Mouse (Mus musculus) CD4-positive helper T cell, adult 2 months (primary cell): Measurements from ENCODE around the gene Sipa1l3.
A peak's percentile ranks its signal among the peaks of the same experiment; 100 is the strongest.

Source experiments
- DNase-seq: peaks from one replicate; pipeline ENCODE4 v3.0.0-alpha.2; 2012; ENCODE audit warnings: low read depth, missing footprints, low spot score

Sipa1l3 gene

DNA sequence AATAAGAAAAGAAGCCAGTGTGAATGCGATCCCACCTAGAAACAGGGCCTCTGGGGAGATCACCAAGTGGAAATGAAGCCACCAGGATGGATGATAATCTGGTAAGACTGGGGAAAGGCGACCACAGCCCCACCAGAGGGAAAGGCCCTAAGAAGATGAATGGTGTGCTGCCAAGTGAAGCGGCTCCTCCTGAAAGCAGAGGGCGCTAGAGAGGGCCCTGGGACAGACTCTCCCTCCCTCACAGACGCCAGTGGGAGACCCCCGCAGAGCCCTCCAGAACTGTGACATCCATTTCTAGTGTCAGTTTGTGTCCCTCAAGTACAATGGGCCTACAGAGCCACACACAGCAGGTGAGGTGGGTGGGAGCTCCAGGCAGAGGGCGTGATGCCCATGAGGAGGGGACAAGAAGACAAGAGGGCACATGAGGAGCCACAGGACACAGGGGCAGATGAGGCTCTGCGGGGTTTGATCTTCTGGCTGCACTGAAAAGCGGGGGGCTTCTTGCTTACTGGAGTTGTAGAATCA lies 181.6 kb downstream of the Sipa1l3 start:
- no peak for DNase-seq

DNA sequence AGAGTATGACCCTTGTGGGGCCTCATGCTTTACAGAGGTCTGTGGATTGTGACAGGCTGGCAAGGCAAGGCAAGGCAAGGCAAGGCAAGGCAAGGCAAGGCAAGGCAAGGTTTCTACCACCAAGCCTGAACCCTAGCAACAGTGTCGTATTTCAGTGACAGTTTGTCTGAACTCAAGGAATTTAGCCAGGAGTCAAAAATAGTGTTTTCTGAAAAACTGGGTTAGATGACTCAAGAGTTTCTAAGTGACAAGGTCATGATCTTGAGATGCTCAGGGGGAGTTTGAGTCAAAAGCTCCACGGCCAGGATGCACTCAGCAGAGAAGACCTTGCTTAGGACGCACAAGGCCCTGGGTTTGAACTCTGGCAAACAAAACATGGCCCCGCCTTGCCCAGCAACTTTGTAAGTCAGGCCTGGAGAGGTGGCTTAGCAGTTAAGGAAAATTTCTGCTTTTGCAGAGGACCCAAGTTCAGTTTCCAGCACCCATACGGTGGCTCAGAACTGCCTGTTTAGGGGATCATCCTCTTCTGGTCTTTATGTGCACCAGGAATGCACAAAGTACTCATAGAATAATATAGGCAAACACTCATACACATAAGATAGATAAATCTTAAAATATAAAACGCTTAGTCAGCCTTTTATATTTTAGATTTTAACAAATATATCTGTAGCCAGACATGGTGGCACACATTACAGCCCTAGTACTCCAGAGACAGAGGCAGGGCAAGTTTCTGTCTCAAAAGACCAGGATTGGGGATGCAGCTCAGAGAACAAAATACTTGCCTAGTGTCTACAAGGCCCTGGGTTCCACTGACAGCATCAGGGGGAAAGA lies 182.4 kb downstream of the Sipa1l3 start:
- no peak for DNase-seq

DNA sequence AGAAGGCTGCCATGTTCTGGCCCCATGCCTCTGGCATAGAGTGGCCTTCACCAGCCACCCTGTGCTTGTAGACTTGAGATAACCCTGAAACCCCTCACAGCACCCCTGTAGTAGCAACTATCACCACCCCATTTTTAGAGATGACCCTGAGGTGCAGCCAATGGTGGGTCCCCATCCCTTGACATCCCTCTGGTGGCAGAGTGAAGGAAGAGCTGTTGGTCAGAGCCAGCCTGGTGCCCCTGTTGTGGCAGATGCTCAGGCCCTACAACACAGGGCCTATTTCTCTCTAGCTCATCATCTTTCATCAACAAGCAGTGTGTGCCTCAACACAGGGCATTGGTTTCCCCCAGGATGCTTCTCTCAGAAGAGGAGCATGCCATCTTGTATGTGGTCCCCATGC lies 183.2 kb downstream of the Sipa1l3 start:
- DNase-seq: no peak

DNA sequence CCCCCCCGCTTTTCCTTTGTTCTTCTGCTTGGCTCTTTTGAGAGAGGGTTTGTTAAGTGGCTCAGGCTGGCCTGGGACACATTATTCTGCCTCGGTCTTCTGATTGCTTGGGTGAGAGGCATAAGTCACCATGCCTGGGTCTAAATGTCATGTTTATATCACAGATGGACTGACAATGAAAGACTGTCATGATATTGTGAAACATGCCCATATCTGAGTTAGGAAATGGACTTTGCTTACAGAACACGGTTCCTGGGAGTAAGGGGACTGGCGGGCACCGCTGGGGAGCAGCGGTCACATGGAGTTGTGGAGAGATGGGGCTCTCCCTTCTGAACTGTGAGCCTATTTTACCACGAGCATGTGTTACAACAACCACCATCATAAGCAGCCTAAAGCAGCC lies 184.3 kb downstream of the Sipa1l3 start:
- DNase-seq: no peak

DNA sequence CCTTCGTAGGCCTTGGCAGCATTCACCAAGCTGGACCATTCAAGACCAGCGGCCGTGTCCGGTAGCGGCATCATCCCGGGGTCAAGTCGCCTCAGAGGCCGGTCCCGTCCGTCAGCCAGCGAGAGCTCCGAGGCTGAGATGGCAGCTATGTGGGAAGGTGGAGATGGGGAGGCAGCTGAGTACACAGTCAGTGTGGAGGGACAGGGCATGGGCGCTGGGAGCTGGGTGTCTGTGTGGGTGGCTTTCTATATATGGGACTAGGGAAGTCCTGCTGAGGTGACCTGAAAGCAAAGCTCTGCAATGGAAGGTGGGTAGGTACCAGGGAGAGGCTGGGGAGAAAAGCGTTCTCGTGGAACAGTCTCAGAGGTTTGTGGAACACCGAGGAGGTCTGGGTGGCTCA lies 189.5 kb downstream of the Sipa1l3 start:
- no peak for DNase-seq

DNA sequence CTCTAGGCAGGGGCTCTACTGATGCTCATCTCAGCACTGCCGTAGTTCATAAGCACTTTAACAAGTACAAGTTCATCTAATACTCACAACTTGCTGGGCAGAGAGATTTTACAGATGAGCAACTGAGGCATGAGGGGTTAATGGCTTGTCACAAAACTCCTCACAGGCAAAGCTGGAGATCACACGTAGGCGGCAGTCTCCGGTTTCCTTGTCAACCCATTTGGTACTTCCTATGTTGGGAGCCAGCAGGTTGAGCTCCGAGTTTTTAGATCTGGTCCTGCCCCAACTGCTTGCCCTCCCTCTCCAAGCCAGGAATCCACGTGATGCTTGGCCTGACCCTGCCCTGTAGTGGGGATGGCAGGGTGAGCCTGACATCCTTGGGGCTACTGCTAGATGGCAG lies 191.4 kb downstream of the Sipa1l3 start:
- no peak for DNase-seq

DNA sequence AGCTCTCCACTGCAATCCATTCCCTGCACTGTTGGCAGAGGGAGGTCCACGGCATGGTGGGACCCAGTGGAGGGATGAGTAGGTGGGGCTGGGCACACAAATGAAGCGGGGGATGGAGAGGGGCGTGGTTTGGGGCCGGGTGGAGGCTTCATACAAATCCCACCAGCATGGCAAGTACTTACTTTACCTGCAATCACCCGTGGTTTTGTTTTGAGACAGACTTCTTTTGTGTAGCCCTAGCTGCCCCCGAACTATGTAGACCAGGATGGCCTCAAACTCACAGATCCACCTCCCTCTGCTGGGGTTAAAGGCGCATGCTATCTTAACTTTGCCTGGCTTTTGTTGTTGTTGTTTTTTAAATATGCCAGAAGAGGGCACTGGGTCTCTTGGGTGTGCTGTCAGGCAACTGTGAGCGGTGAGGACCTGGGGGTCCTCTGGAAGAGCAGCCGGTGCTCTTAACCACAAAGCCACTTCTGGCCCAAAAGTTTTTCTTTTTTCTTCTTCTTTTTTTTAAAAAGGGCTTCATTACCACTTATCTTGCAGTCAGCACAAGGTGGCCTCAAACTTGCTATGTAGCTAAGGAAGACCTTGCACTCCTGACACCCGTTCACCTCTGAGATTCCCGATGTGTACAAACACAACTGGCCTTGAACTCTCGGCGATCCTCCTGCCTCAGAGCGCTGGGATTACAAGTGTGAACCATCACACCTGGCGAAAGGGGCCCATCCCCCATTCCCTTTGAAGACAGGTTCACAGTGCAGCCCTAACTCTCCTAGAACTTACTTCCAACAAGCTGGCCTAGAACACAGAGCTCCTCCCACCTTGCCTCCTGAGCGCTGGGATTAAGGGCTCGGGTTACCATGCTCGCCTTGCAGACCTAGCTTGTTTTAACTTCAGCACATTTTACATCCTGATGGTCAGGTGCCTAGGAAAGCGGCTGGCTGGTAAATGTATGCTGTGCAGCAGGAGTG lies 198.8 kb downstream of the Sipa1l3 start:
- no peak for DNase-seq

DNA sequence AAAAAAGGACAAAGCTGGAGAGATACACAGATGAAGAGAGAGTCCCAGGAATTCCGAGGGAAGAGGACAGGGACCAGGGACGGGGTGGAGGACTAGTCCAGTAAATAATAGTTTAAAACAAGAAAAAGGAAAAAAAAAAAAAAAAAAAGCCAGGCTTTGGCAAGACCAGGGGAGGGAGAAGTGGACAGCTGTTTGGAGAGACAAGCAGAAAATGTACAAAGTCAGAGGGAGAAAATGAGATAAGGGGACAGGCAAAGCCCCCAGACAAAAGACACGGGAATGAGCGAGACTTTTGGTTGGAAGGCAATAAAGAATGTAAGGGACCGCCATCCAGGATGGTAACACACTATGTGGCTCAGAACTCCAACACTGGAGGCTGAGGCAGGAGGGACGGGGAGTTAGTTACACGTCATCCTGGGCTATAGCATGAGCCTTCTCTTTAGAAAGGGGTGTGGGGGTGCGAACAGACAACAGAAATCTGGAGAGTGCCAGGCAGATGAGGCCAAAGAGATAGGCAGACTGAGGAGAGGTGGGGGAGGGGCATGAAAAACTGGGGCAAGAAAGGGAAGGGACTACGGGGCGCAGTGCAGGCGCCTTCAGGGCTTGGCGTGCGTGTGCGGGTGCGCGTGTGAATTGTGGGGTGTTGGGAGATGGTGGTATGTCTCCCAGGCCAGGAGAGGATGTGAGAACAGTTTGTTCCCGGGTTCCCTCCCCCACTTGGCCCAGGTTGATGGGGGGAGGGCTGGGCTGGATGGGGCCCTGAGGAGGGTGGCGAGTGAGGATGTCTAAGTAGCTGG lies 200.1 kb downstream of the Sipa1l3 start:
- DNase-seq: no peak

DNA sequence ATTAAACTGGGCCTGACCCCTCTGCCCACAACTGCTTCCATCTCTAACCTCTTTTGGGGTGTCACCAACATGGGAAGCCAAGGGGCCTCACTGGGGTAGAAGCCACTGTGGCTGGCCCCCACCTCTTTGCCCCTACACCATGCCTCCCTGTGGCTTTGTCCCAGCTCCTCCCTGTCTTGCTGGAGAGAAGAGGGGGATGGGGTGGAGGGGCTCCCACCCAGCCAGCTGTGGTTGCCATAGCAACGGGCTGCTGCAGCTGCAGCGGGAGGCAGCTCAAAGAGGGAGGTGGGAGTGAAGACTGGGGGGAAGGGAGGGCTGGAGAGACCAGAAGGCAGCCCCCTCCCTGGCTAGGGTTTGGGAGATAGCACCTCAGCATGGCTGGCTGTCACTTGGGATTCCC lies 200.9 kb downstream of the Sipa1l3 start:
- DNase-seq: no peak

DNA sequence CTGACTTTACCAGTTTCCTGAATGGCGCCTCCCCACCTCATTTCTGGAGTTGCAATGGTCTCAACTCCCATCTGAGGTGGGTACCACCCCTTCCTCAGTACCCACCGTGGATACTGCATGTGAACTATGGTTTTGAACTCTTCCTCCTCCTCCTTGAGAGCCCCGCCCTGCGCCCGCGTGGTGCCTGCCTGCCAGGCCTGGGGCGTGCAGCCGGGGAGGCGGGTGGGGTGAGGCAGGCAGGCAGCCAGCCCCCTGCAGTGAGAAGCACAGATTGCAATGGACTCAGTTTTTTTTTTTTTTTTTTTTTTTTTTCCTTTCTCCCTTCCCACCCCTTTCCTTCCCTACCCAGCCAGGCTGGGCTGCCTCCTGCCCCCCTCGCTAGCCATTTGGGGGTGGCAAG lies 201.5 kb downstream of the Sipa1l3 start:
- DNase-seq: no peak

DNA sequence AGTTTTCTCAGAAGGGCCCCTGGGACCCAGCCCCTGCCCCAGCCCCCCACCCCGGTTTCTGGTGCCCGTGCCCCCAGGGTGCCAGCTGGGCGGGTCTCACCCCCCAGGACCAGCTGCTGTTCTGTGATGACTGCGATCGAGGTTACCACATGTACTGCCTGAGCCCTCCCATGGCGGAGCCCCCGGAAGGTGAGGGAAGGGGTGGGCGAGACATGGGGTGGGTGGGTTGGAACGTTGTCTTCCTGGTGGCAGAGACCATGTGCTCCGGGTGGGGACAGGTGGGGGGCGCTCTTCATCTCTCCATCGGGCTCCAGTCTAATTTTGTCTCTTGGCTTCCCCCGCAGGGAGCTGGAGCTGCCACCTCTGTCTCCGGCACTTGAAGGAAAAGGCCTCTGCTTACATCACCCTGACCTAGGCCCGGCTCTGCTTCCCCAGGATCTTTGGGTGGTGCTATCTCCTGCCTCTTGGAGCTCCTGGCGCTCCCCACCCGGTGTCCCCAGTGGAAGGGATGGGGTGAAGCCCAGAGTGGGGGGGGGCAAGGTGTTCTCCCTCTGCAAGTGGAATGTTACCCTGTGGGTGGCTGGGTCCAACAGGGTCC lies 202.2 kb downstream of the Sipa1l3 start:
- DNase-seq: no peak

DNA sequence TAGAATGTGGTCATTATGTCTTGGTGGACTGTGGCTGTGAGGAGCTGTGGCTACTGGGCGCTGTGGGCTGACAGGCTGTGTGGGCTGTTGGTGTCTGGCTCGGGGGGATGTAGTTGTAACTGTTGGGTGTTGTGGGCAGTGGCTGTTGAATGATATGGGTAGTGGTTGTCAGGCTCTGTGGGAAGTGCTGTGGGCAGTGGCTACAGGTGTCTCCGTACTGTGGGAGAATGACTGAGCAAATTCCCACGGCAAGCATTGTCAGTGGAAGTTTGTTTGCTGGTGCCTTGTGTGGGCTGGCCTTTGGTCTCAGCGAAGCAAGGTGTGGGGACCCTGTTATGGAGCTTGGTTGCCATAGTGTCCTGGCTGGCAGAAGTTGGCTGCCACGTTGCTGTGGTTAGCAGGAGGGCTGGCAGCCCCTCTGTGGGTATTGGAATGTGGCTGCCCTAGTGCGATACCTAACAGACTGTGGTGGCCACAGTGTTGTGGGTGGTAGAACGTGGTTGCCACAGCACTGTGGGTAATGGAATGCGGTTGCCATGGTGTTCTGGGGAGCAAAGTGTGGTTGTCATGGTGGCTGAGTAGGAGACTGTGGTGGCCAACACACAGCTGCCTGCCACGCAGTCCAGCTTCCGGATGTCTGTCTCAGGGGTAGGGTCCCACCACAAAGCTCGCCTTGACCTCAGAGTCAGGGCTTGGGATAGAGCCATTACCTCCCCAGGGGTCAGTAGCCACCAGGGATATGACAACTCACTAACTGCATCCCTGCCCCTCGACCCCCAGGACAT lies 203.4 kb downstream of the Sipa1l3 start:
- DNase-seq: no peak

DNA sequence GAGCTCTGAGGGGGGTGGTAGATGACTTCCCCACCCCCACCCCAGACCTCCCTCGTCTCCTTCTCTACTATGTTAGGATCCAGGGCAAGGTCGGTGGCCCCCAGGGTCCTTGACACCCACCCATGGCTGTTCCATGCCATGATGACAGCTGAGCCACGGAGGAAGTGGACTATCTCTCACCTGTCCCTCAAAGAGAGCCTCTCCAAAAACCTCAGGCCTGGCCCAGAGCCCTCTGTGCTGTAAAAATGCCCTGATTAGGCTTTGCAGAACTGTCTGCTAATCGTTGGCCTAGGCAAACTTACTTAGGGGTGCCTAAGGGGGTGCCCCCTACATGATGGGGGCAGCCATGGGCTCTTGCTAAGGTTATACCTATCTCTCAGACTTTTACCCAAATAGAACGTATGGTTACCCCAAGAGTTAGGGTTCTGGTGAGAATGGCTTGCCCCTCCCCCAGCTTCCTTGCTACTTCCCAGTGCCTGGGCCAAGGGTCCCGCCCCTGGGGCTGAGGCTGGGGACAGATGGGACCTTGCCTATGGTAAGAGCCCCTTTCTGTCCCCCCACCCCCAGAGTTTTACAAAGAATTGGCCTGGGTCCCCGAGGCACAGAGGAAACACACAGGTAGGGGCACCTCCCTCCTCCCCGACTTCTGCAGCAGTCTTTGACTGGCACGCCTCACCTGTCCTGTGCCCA lies 204.7 kb downstream of the Sipa1l3 start:
- DNase-seq: no peak

DNA sequence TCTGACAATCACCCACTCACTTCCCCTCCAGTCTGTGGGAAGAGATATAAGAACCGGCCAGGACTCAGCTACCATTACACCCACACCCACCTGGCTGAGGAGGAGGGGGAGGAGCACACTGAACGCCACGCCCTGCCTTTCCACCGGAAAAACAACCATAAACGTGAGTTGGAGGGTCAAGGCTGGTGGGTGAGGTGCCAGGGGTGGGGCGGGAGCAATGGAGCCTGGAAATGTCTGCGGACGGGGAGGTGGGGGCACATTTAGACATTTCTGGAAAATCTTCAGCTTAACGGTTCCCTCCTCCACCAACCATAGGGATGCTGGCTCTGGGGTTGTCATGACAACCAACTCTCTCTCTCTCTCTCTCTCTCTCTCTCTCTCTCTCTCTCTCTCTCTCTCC lies 205.4 kb downstream of the Sipa1l3 start:
- DNase-seq: no peak

DNA sequence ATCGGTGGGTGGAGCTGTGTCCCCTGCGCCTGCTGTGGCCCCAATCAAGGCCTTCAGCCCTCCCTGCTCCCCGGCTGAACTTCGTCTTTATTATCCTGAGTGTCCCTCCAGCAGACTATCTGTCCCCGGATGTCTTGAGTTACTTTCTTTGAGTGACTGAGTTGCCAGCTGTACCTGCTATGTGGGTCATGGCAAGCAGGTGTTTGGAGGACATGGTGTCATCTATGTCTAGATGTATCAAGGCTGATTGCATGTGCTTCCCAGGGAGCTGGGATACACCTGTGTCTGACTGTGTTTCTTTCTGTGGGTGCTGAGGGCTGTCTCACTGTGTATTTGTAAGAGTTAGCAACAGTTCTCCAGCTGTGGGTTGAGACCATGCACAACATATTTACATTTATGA lies 208.7 kb downstream of the Sipa1l3 start:
- DNase-seq: no peak

DNA sequence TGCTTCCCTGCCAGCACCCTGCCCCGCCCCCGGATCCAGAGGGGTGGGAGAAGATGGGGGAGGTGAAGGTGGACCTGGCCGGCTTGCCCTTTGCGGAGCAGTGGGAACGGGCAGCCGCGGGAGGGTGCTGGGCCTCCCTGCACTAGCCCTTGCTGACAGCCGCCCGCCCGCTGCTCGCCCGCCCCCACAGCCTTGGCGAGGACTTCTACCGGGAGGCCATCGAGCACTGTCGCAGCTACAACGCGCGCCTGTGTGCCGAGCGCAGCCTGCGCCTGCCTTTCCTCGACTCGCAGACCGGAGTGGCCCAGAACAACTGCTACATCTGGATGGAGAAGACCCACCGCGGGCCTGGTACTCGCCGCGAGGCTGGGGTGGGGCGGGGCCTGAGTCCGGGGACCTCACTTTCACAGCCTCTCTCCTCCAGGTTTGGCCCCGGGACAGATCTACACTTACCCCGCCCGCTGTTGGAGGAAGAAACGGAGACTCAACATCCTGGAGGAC lies 209.2 kb downstream of the Sipa1l3 start:
- no peak for DNase-seq

DNA sequence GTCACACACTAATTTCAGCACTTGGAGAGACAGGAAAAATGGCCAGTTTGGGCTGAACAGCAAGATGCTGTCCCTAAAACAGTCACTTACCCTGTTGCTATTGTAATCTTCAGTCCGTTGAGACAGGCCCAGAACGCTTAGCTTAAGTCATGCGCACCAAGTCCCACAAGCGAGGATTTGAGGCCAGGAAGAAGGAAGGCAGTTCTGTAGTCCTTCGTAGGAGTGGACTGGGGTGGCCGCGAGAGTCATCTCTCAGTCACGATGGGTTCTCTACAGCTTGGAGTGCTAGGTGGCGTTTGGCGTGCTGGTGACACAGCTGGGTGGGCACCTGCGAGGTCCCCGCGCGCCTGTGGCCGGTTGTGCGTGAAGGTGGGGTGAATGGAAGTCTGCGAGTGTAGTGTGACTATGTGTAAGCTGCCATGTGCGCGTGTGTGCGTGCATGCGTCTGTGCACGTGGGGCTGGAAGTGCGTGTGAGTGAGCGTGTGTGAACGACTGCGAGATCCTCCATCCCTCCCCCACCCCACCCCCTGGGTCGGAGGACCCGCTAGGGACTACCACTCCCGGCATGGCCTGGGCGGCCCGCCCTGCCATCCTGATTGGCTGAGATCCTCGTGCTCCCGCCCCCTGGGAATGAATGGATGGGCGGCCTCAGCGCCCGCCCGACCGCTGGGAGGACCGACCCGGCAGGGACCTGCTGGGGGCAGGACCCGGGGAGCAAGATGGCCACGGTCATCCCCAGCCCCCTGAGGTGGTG lies 210.9 kb downstream of the Sipa1l3 start:
- peak; percentile 75 for DNase-seq

DNA sequence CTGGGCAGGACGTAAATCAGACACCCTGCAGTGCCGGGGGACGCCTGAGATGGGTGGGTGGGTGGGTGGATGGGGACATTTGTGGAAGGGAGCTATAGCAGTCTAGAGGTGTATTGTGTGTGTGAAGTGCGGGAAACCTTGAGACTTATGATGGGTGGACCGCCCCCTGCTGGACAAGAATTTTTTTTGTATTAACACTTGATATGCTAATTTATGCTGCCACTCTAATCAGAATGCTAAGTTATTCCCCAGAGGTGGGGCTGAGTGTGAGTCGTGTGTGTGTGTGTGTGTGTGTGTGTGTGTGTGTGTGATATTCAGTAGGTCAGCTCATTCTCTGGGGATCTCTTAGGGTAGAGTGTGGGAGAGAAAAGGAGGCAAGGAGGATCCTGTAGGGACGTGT lies 211.8 kb downstream of the Sipa1l3 start:
- peak; percentile 62 for DNase-seq

DNA sequence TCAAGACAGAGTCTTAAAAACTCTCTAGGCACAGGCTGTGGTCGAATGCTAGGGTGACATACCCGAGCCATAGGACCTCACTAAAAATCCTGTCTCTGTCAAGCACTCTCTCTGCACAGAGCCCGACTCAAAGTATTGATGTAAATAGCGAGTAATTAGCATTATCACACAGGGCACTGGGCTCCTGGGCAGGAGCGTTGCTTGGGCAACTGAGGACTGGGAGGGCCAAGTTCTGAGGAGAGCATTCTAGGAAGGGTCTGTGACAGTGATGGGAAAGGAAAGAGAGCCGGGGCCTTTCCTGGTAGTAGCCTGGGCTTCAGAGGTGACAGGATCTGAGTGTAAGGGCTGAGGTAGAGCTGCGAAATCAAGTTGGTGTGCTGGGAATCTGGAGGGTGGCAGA lies 212.3 kb downstream of the Sipa1l3 start:
- no peak for DNase-seq
